8 mouse cellular contexts compared by ENCODE assay signal in genomic region chr12:51845261-51845660, GRCm38 (mm10). TPM values are rescaled to one million over a fixed set of nuclear protein-coding genes. Genes with fewer than 3 reads are reported as not detected.
A peak's percentile ranks its signal among the peaks of the same experiment; 100 is the strongest.
DNase-seq lines count a peak whose midpoint lies in the region; ATAC-seq and TF ChIP-seq lines count a peak whose summit lies in the region.

No protein-coding gene starts in this region.

- peak overlapping the region; percentile 95; the same call in 1 of the 2 replicates for H3K27ac ChIP-seq in heart, embryonic 13.5 days (replicated peaks)
- H3K27ac ChIP-seq in hindbrain, embryonic 11.5 days (ENCODE audit: low read depth, low read length), result no peak overlapping the region
- no peak overlapping the region for H3K27ac ChIP-seq in macrophage

- WGBS in heart, embryonic 13.5 days, result 26% methylated on average over 1 of the region's 1 CpGs
- WGBS in hindbrain, embryonic 11.5 days, result 40% methylated on average over 1 of the region's 1 CpGs
- 56% methylated on average over 1 of the region's 1 CpGs for WGBS in macrophage (ENCODE audit: missing documents)

- intact Hi-C loops in left cerebral cortex, postnatal 25 days (cut with DNase I), result no loop called here

- peak; percentile 22; the same call in 1 of the 2 replicates for ATAC-seq in heart, embryonic 13.5 days (ENCODE audit: extremely low read depth, insufficient number of reproducible peaks, low FRiP score, low TSS enrichment)
- no peak for ATAC-seq in G1E (ENCODE audit: extremely low read depth, insufficient number of reproducible peaks, low FRiP score, poor library complexity, severe bottlenecking)
- ATAC-seq in hindbrain, embryonic 11.5 days (ENCODE audit: low FRiP score), result peak; percentile 49
- no peak for ATAC-seq in monocyte, adult 5-6 weeks (replicated peaks; ENCODE audit: insufficient number of reproducible peaks, low FRiP score, low TSS enrichment, poor library complexity, severe bottlenecking)

- no peaks in the 10 kb centered on the region for H3K27me3 ChIP-seq in heart, embryonic 13.5 days (replicated peaks)
- no peaks in the 10 kb centered on the region for H3K27me3 ChIP-seq in G1E (ENCODE audit: insufficient read depth, low read length)
- H3K27me3 ChIP-seq in hindbrain, embryonic 11.5 days (ENCODE audit: control insufficient read depth, insufficient read depth, low read length), result no peaks in the 10 kb centered on the region

- no peak for DNase-seq in heart, postnatal 4 days
- DNase-seq in G1E (ENCODE audit: low spot score), result no peak
- DNase-seq in hindbrain, embryonic 11.5 days (ENCODE audit: low spot score), result no peak
- DNase-seq in ovary, postnatal 14 days (ENCODE audit: low spot score), result no peak
- DNase-seq in left cerebral cortex, postnatal 25 days (ENCODE audit: low spot score in 2 of 2), result no peak

- no peaks in the 10 kb centered on the region for H3K36me3 ChIP-seq in heart, embryonic 13.5 days
- peaks cover 7% of the 10 kb centered on the region for H3K36me3 ChIP-seq in G1E (replicated peaks)
- H3K36me3 ChIP-seq in hindbrain, embryonic 11.5 days (ENCODE audit: control insufficient read depth, insufficient read depth, low read length), result no peaks in the 10 kb centered on the region
- no peaks in the 10 kb centered on the region for H3K36me3 ChIP-seq in macrophage (ENCODE audit: inconsistent target)

- no peak for TF ChIP-seq CTCF in G1E (IDR thresholded peaks at IDR 0.05; ENCODE audit: low read depth, low read length)

- H3K4me3 ChIP-seq in heart, embryonic 13.5 days, result peak overlapping the region; percentile 68
- H3K4me3 ChIP-seq in G1E (ENCODE audit: low read depth, low read length) (peak overlapping the region; percentile 70; the same call in 1 of the 2 replicates), macrophage (ENCODE audit: inconsistent target) (peak overlapping the region; percentile 52; the same call in 1 of the 2 replicates)
- peak overlapping the region; percentile 51; the same call in 1 of the 2 replicates for H3K4me3 ChIP-seq in hindbrain, embryonic 11.5 days (ENCODE audit: low read depth, low read length)

- H3K4me1 ChIP-seq in heart, embryonic 13.5 days, result peaks cover 23% of the 10 kb centered on the region
- H3K4me1 ChIP-seq in G1E (ENCODE audit: insufficient read depth, low read depth, low read length), result peaks cover 83% of the 10 kb centered on the region
- no peaks in the 10 kb centered on the region for H3K4me1 ChIP-seq in hindbrain, embryonic 11.5 days (replicated peaks; ENCODE audit: control insufficient read depth, insufficient read depth, low read length)

- H3K9ac ChIP-seq in heart, embryonic 13.5 days, result no peak overlapping the region; the same call in 1 of the 2 replicates
- no peak overlapping the region for H3K9ac ChIP-seq in hindbrain, embryonic 11.5 days (ENCODE audit: low read depth, low read length)

- H3K9me3 ChIP-seq in heart, embryonic 13.5 days, result no peaks in the 10 kb centered on the region
- H3K9me3 ChIP-seq in G1E (replicated peaks), result no peaks in the 10 kb centered on the region
- H3K9me3 ChIP-seq in hindbrain, embryonic 11.5 days (ENCODE audit: control insufficient read depth, low read length), result no peaks in the 10 kb centered on the region

- H3K79me2 ChIP-seq in macrophage (ENCODE audit: inconsistent target), result no peaks in the 10 kb centered on the region

- peak overlapping the region; percentile 78 for H3K4me2 ChIP-seq in heart, embryonic 13.5 days
- no peak overlapping the region for H3K4me2 ChIP-seq in hindbrain, embryonic 11.5 days (replicated peaks; ENCODE audit: low read depth, low read length)

RNA-seq across cellular contexts. Expression of gene Hectd1, which starts 15.9 kb away (rescaled TPM):
- polyA plus RNA-seq in heart, embryonic 13.5 days (2015; fragmentation: Nextera tagmentation; extraction: Ambion mirVana), result 28.7 and 32.0 TPM in 2 replicates
- 10 to 100 TPM; 96.8 to 99.6 TPM for total RNA-seq in heart, postnatal 4 days (2021)
- total RNA-seq in G1E (2014; fragmentation: Nextera tagmentation) (249 and 255 TPM in 2 replicates), G1E (2017) (238 and 273 TPM in 2 replicates)
- polyA plus RNA-seq in G1E (2012) (25.4 and 35.0 TPM in 2 replicates), macrophage (2018) (30.4 to 33.6 TPM (median 31.3 TPM) in 3 replicates)
- 35.0 and 44.5 TPM in 2 replicates for polyA plus RNA-seq in hindbrain, embryonic 11.5 days (2014; fragmentation: Nextera tagmentation; extraction: Ambion mirVana)
- 100 to 1,000 TPM; 135 to 424 (median 190) TPM for total RNA-seq in macrophage (2018; cell fraction: chromatin; rRNA removed)
- total RNA-seq in macrophage (2018; cell fraction: cytosol; rRNA removed), result 10 to 100 TPM; 25.2 to 65.7 (median 46.8) TPM
- total RNA-seq in macrophage (2018; cell fraction: nucleus; rRNA removed), result 100 to 1,000 TPM in 25 of 26 experiments, 10 to 100 TPM in 1; 94.9 to 369 (median 125) TPM
- total RNA-seq in monocyte, adult 5-6 weeks (2017), result 179 to 243 TPM (median 180 TPM) in 3 replicates
- total RNA-seq in left cerebral cortex, postnatal 25 days (2021), result 10 to 100 TPM; 83.3 to 86.5 TPM

Comparison
In these comparisons a context has a peak if more than half of its experiments do, and no peak if none do; other contexts are left out.
1. ATAC-seq: peak in heart, embryonic 13.5 days (single experiment) and hindbrain, embryonic 11.5 days (single experiment); none in G1E (single experiment) and monocyte, adult 5-6 weeks (single experiment).
2. Peak in every context shown above with its lines, with median percentiles within 50 percentile points of each other: H3K4me3 ChIP-seq.